Mouse (Mus musculus) liver, adult 2 months (tissue): ENCODE results near the gene Tmem80.

Source experiments
- CTCF ChIP-seq: fragments of 200-500 bp; IDR thresholded peaks from 2 replicates; pipeline ENCODE4 v1.5.1; 2011; ENCODE audit warnings: low read depth, low read length, control low read depth
- POLR2A ChIP-seq: fragments of 200-500 bp; IDR thresholded peaks from 2 replicates; pipeline ENCODE4 v1.6.1; 2011; ENCODE audit warnings: low read length, control low read depth; ENCODE audit not compliant: insufficient read depth; ENCODE audit errors: extremely low read depth

GRCm38 (mm10) chr7:141355051-141355450 lies 27.5 kb downstream of the Tmem80 start:
- TF ChIP-seq CTCF (no peak), POLR2A (no peak)
